Mouse (Mus musculus): ENCODE data around the gene Borcs8.

Borcs8 gene

DNA sequence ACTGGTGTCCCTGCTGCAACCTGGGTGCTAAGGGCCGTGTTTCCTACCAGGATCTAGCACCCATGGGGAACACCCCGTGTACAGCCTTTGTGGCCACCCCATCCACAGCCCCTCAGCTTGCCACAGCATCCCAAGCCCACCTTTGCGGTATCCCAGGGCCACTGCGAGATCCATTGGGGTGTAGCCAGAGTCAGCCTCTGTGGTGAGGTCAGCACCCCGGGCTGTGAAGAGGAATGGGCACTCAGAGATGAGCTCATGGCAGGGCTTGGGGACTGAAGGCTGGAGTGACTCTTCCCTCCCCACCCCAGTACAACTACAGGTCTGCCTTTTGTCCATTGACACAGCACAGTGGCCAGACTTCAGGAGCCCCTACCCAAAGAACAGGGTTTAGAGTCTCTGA is 5.2 kb upstream of the Borcs8 start:
- no peak for DNase-seq (ENCODE audit: low read depth, low spot score)

DNA sequence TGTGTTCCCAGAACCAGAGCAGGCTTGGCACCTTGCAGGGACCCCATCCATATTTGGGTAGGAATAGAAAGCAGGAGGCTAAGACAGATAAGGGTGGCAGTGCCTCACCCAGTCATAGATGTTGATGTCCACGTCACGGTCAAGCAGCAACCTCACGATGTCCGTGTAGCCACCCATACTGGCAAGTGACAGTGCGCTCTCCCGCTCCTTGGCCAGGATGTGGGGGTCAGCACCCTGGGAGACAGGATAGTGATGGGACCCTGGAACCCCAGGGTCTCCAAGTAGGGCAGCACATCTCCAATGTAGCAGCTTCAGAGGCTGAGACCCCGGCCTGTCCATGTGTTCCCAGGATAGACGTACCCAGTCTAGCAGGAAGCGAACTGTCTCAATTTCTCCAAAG is 4.4 kb upstream of the Borcs8 start:
- DNase-seq (ENCODE audit: low read depth, low spot score), result no peak

DNA sequence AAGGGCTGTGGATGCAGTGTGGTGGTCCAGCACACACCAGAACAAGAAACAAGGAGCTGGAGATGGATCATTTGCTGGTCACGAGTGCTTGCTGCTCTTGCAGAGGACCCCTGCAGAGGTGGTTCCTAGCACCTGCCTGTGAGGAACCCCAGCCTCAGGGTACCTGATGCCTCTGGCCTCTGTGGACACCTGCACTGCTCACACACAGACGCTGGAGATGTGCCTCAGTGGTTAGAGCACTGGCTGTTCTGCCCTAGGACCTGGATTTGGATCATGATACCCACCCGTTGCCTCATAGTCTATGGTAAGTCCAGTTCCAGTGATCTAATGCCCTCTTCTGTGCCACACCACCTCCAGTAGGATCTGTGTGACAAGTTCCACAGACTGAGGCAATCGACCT is 2.7 kb upstream of the Borcs8 start:
- no peak for DNase-seq (ENCODE audit: low read depth, low spot score)

DNA sequence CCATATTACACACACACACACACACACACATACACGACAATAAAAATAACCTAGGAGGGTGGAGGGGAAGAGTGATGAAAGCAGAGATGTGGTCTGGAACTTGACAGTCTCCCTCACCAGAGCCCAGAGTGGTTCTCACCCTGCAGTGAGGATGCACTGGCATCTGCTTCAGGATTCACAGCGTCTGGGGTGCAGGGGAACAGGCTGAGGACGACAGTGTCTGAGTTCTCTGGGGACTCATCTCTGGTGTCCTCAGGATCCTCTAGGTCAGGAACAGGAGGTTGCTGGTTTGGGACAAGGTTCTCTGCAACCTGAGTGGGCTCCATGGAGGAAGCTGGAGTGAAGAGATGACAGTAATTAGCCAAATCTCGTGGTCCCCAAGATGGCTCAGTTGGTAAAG is 1.4 kb upstream of the Borcs8 start:
- no peak for DNase-seq (ENCODE audit: low read depth, low spot score)

DNA sequence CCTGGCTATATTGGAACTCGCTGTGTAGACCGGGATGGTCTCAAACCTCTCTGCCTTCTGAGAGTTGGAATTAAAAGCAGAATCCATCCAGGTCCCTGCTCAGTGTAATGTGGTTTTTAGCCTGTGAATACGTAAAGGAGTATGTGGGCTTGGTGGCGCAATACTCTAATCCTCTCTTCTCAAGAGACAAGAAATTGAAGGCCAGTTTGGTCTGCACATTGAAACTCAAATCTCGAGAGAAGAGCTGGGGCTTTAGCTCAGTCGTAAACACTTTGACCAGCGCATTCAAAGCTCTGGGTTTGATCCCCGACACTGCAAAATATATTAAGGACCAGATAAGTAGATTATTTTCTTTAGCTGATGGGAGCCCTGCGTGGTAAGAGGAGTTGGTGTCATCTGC is 682 bp downstream of the Borcs8 start:
- DNase-seq (ENCODE audit: low read depth, low spot score), result no peak

DNA sequence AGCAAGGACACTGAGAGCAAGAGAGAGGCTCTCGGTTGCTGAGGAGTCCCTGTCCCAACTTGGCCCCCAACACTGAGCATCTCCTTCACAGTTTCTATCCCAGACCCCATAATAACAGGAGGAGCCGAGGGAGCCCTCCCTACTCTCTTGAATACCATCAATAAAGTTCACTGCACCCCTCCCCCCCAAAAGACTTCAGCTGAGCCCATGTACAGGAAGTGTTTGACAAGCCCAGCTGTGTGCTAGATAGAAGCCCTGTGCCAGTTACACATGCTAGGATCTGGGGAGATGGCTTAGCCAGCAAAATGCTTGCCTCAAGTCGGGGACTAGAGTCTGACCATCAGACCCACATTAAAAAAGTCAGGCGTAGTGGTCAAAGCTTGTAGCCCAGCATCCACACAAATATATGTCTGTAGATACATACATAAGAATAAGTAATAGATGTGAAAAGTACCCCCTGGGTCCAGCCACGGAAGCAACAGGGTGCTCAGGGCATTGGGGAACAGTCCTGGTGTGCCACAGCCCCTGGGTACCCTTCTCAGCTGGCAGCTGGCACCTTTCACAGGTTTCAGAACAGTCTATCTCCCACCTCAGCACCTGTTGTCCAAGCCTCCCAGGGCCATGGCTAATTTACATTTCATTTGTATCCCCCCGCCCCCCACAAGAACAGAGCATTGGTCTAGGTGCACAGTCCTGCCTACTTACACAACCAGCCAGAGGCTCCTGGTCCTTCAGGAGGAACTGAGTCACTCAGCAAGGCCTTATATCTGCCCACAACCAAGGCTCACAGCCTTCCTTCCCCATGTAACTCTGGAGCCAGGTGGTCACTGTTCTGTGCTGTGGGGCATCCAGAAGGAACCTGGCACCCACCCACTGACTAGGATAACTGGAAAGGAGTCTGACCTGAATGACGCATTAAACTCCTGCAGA is 8.6 kb downstream of the Borcs8 start:
- DNase-seq (ENCODE audit: low read depth, low spot score), result no peak

DNA sequence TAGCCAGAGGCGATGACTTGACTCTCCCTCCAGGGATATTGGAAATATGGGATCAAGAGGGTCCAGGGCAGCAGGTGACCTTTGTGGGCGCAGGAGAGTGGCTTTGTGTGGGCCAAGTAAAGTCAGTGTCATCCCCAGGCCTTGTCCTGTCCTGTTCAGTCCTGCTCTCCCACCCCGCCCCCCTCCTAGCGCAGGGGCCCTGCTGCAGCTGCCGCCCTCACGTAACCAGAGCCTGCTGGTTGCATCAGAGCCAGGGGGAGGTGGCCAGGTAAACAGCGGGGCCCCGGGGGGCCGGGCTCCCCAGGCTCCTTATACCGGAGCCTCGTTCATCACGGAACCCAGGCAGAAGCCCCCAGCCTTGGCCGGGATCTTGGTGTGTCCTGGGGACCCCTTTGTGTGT is 10.9 kb downstream of the Borcs8 start:
- DNase-seq (ENCODE audit: low read depth, low spot score), result no peak

DNA sequence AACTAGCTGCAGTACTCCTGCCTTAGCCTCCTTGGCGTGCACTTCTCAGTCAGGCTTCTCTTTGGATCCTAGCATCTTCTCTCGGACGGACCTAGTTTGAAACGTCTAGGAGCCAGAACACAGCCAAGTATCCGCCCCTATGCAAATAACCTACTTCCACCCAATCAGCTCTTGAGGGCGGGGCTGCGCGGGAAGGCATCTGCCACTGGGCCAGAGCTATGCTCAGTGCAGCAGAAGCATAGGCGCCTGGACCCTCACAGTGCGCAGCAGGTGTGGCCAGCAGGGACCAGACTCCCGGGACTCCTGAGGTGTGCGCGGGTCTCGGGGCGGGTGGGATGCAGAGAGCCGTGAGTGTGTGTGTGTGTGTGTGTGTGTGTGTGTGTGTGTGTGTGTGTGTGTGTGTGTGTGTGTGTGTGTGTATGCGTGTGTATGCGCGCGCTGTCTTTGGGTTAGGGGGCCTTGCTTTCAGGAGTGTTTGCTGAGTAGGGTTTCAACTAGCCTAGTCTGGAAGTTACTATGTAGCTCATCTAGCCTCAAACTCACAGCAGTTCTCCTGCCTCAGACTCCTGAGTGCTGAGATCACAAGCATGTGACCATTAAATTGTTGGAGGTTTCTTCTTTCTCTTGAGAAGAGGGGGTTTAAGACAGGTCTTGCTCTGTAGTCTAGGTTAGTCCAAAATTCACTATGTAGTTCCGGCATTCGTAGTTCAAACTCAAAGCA is 13.4 kb downstream of the Borcs8 start:
- no peak for DNase-seq (ENCODE audit: low read depth, low spot score)

DNA sequence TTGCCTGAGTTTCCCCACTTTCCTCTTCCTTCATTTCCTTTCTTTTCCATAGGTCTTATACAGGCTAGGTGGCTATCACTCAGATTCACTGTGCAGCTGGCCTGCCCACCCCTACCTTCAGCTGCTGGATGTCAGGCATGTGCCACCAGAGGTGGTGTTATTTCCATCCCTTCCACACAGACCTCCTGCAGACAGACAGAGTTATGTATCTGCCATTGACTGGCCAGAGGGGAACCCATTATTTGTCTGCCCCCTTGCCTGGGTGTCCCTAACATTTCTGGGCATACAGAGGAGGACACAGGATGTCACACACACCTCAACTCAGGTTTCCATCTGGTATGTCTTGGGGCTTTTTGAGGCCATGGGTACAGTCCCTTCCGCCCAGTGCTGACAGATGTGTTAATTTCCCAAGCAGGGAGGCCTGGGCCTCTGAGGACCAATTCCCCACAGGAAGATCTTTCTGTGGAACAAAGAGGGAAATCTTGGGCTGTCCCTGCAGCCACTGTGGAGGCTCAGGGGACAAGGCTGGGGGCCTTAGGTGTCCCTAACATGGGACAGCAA is 18.0 kb downstream of the Borcs8 start:
- no peak for DNase-seq (ENCODE audit: low read depth, low spot score)

DNA sequence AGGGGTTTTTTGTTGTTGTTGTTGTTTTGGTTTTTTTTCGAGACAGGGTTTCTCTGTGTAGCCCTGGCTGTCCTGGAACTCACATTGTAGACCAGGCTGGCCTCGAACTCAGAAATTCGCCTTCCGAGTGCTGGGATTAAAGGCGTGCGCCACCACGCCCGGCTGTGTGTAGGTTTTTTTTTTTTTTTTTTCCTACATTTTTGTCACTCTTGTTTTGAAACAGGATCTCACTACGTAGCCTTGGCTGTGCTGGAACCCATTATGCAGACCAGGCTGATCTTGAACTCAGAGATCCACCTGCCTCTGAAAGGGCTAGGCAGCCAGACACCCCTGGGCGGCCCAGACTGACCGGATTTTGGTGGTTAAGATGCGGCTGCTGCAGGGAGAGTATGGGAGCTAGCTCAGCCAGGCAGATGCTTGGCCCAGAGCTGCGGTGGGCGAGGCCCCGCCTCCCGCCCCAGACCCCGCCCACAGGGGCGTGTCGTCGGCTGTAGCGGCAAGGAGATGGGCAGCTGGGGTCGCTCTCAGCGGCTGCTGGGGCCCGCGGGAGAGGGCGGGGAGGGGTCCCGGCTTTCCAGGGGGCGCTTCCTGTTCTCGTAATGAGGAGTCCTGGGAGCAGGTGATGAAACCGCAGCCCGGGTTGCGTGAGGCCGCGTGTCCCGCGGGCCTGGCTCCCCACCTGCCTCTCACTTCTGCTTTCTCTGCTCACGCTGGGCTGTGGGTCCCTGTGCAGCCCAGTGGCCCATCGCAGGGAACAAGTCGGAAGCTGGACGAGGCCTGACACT is 19.0 kb downstream of the Borcs8 start:
- DNase-seq (ENCODE audit: low read depth, low spot score), result peak; percentile 28

DNA sequence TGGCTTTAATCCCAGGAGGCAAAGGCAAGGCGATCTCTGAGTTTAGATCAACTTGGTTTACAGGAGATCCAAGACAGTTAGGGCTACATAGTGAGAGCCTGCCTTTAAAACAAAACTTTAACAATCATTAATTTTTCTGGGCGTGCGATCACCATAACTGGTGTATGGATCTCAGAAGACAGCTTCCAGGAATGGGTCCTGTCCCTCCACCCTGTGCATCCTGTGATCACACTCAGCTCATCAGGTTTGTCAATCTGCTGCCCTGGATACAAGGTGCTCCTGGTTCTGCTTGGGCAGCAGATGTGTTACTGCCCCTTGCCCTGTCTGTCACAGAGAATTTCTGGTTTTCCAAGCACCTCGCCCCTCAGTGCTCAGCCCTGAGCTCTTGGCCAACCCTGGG is 19.9 kb downstream of the Borcs8 start:
- no peak for DNase-seq (ENCODE audit: low read depth, low spot score)

DNA sequence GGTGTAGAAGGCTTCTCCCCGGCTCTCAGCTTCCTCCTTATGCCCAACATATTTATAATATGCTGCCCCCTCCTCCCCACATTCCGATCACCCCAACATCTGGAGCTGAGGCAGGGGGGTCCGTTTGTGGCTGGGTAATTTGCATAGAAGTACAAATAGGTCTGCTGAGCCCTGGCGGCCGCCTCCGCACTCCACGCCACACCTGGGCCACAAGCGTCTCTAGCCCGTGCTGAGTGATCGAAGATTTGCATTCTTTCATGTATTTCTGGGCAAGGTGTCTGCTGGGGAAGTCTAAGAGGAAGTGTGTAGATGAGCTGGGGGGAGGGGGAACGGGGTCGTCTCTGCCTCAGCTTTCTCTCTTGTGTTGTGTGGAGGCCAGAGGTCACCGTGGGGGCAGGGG is 20.7 kb downstream of the Borcs8 start:
- no peak for DNase-seq (ENCODE audit: low read depth, low spot score)

DNA sequence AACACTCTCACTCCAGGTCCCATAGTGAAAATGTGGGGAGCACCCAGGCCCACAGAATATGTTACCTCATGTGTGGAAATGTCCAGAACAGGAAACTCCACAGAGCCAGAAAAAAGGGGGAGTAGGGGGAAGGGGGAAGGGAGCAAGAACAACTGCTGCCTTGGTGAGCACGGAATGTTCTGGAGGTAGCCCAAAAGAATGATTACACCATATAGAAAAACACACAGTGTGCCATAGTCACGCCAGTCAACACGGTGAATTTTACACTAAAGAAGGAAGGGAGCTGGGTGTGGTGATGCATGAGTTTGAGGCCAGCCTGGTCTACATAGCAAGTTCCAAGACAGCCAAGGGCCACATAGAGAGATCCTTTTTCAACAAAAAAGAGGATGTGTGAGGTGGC is 24.0 kb downstream of the Borcs8 start:
- no peak for DNase-seq (ENCODE audit: low read depth, low spot score)

DNA sequence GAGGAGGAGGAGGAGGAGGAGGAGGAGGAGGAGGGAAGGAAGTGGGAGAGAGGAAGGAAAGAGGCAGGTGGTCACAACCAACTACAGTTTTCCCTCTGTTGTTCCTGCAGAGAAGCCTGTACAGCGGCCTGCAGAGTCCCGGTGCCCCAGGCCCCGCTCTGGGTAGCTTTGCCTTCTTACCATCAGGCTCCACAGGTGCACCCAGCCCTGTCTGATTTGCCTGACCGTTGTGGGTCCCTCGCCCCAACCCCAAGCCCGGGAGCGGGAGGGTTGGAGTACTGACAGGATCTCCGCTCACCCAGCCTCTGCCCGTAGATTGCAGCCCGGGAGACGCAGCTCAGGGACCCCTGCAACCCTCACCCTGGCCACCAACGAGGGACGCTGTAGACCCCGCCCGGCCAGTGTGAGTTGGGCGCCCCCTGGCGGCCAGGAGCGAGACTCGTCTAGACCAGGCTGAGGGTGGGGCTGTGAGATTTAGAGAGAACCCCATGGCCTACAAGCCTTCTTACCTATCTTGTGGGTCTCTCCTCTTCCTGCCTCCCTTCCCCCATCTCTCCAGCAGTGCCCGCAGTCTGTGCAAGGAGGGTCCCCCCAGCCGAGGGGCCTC is 27.3 kb downstream of the Borcs8 start:
- DNase-seq (ENCODE audit: low read depth, low spot score), result peak; percentile 26

DNA sequence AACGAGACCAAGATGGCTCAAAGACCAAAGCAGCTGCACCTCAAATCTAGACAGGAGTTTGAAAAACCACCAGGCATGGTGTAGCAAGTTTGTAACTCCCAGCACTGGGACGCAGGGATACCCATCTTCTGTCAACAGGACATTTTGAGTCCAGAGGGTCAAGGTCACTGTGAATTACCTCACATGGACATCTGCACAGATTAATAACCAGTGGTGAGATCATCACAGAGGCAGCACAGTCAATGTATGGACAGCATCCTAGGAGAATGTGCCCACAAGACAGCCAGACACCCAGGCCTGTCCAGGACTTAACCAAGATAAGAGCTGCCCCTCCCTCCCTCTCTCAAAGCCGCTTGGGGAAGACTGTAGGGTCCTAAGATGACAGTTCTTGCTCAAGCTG is 30.8 kb downstream of the Borcs8 start:
- DNase-seq (ENCODE audit: low read depth, low spot score), result no peak

DNA sequence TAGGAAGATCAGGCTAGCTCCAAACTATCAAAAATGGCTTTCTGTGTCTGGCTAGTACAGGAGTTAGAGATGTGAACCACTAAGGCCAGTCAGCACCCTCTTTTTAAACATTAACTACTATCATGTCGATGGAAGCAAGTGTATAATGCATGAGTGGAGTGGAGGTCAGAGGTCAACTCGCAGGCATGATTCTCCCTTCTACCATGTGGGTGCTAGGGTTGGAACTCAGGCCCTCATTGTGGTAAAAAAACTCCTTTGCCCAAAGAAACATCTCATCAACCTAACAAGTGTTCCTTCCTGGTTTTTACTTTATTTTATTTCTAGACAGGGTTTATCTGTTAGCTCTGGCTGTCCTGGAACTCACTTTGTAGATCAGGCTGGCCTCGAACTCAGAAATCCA is 31.4 kb downstream of the Borcs8 start:
- no peak for DNase-seq (ENCODE audit: low read depth, low spot score)

DNA sequence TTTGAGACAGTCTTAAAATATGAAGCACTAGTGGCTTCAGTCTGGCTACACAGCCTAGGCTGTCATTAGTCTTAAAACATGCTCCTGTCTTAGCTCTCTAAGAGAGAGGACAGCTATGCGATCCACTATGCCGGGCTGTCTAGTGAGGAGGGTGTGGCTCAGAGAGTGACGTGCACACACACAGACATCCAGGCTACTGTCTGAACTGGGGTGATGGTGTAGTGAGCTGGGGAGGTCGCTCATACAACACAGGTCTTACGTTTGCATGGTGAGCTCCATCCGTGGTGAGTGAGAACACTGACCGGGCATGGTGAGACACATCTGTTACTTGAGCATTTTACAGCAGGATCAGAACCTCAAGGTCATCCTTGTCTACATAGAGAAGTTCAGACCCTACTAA is 31.9 kb downstream of the Borcs8 start:
- no peak for DNase-seq (ENCODE audit: low read depth, low spot score)

DNA sequence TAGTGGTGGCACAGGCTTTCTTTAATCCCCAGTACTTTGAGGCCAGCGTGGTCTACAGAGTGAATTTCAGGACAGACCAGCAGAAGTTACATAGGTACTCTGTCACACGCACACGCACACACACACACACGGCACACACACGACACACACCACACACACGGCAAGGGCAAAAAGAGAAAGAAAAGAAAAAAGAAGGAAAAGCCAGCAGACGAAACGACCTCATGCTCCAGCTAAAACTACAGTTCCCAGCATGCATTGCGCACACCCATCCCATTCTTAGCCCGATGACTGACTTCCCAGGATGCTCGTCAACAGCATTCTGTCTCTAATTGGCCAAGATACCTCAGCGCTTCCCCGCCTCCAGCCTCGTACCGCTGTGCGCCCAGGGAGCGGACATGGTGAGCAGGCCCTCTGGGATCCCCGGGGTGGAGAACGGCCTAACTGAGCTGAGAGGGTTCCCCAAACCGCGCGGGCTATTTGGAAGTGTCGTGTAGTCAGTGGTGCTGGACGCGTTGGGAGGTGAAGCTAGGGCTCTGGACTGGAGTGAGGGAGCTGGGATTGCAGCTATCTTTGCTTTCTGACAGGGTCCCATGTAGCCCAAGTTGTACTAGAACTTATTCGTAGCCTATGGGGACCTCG is 32.9 kb downstream of the Borcs8 start, which contains the start of gene Tmem161a:
Gene Tmem161a (plus strand): TSS at position 314 of the 639 bp plus-strand sequence.
- peak; percentile 85 for DNase-seq (ENCODE audit: low read depth, low spot score)

DNA sequence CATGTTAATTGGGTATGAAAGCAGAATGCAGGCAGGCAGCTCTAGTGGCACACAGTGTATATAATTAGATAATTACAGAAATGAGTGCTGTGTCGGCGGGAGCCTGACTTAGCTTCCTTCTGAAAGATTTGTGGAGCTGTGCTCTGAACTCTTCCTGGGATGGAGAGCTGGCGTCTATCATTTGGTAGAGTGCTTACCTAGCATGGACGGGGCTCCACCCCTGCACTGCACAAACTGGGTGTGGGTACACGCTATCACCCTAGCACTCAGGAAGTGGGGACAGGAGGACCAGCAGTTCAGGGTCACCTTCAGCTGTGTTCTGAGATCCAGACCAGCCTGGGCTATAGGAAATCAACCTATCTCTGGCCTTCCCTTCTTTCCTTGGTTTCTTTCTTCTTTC is 34.0 kb downstream of the Borcs8 start:
- no peak for DNase-seq (ENCODE audit: low read depth, low spot score)

DNA sequence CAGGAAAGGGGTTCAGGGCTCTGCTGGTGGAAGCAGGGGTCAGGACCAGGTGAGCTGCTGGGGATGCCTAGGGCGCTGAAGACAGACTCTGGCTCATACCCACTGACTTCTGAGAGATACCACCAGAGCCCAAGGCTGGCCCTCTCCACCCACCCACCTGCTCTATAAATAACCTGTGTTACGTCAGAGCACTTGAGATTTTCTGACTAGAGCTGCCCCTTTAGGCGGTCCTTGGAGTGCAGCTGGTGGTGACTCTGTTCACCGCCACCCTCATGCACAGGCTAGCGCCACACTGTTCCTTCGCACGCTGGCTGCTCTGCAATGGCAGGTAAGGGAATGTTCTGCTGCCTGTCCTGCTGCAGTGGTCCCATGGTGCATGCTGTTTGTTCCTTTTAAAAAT is 34.8 kb downstream of the Borcs8 start:
- DNase-seq (ENCODE audit: low read depth, low spot score), result no peak

DNA sequence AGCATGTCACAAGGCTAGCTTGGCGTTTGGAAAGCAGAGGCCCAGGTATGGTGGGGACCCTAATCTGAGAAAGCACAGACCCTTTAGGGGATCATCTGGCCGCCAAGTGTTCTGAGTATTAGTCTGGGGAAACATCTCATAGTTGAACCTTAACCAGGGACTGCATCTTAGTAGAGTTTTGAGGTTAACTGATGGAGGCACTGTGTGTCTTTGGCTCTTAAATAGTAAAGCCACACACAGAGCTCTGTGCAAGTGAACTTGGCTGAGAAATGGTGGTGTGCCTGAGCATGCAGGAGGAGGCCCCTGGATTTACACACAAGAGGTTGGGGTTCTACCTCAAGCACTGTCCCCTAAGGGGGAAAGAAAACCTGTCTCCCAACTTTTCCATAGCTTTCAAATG is 38.9 kb downstream of the Borcs8 start:
- no peak for DNase-seq (ENCODE audit: low read depth, low spot score)

Data from retina, adult 2 months (tissue).